Mouse (Mus musculus) gastrocnemius, postnatal 36 days (tissue): ENCODE results near the gene Ssh1. TPM values are rescaled to one million over a fixed set of nuclear protein-coding genes. Genes with fewer than 3 reads are reported as not detected.

Source experiments
- DNase-seq, 2 experiments: peaks; one replicate each; pipeline ENCODE4 v3.0.0; 2022
- intact Hi-C: fragments of 180-260 bp; cut with DNase I; formaldehyde crosslinking; loops from one replicate; pipeline ENCODE4 v1.15.1; 2025
- total RNA-seq, 2 experiments: library from RNA; stranded (reverse); gene quantifications; 2 replicates each; pipeline ENCODE4 v1.2.3; 2021

The Ssh1 gene
- total RNA-seq, 2 experiments from 2014 or later, result 5.1 to 7.5 TPM

GRCm38 (mm10) chr5:113907786-113908567 is 85.7 kb downstream of the Ssh1 start:
- DNase-seq, result peak; percentile 49 to 58
- intact Hi-C loops, result loop anchor here (5.0 kb wide), 2 partner anchors 36 to 51 kb away; no protein-coding TSS in a partner anchor

- DNase-seq, result no peak
- intact Hi-C loops, result loop anchor here (5.0 kb wide), 2 partner anchors 35 to 50 kb away; no protein-coding TSS in a partner anchor
Observed at GRCm38 (mm10) chr5:113906958-113907735, 86.5 kb downstream of the Ssh1 start.

GRCm38 (mm10) chr5:113904987-113905386 is 88.7 kb downstream of the Ssh1 start:
- intact Hi-C loops, result loop anchor here (5.0 kb wide), 2 partner anchors 33 to 48 kb away; no protein-coding TSS in a partner anchor
- DNase-seq, result no peak

GRCm38 (mm10) chr5:113902983-113903382 is 90.7 kb downstream of the Ssh1 start:
- no peak for DNase-seq
- intact Hi-C loops, result no loop called here

- intact Hi-C loops, result no loop called here
- DNase-seq, result no peak
Observed at GRCm38 (mm10) chr5:113902017-113902416, 91.7 kb downstream of the Ssh1 start.

DNA sequence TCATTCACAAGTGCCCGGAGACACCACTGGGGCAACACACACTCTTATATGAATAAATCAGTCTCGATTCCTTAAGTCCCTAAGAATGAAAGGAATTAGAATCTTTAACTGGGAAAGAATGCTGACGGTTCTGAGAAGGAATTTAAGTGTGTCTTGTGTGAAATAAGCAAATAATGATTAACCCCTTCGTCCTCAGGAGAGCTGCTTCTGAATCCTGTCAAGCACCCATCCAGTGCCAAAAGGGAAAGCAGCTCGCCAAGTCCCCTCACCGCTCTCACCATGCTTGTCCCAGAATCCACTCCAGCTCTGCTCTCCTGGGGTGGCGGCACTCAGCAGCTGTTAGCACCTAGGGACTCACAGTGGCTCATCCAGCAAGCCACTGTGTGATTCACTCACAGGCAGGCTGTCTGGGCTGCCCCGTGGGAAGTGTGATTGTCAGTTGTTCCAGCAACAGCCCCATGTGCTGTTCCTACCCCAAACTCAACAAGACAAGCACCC is 92.6 kb downstream of the Ssh1 start:
- no peak for DNase-seq
- intact Hi-C loops, result no loop called here

DNA sequence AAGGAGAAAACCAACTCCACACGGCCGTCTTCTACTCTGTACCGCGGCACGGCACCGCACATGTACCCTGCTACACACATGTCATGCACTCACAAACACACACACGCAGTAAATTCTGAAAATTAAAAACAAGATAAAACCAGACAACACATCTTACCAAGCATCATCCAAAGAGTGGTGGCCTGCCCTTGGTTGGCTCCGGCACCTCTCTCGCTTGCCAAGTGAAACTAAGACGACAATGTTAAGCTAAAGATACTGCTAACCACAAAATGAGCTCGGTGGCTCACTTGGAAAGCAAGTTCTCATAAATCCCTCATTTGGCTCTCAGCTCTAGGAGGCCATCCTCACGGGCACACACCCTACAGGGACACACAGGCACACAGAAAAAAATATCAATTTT is 94.2 kb downstream of the Ssh1 start:
- no peak for DNase-seq
- intact Hi-C loops, result no loop called here

DNA sequence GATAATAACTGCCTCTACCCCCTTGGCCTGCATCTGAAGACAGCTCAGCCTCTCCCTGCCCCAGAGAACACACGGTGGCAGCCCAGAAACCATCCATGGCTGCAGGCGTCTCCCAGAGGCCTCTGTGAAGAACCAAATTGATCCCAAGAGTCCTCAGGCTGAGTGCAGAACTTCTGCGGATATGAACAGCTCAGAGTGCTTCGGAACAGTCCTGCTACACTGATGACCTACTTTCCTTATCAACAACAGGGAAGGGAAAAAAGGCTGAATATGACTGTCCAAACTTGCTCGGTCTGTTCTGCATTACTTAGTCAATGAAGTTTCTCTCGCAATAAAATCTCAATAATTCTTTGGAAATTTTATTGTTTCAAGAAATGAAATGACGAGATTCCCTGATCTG is 101.7 kb downstream of the Ssh1 start:
- no peak for DNase-seq
- intact Hi-C loops, result no loop called here

- DNase-seq, result peak in 1 of 2 experiments; percentile 42
- intact Hi-C loops, result no loop called here
Observed at GRCm38 (mm10) chr5:113890874-113891273, 102.8 kb downstream of the Ssh1 start.

DNA sequence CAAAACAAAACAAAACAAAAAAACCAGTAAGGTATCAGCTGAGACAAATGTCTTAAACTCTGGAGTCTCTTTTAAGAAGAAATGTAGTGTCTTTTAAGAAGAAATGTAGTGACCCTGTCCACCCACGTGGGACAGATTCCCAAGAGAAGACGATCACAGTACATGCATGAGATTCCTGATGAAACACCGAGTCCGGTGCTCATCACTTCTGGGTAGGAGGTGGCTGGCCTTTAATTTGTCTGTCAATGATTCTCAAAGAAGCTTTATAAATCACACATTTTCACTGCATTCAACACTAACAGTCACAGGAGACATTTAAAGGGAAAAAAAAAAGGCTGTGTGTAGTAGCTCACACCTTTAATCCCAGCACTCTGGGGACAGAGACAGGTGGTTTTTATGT is 103.8 kb downstream of the Ssh1 start:
- no peak for DNase-seq
- intact Hi-C loops, result no loop called here

- intact Hi-C loops, result no loop called here
- DNase-seq, result no peak
Observed at GRCm38 (mm10) chr5:113889181-113889906, 104.3 kb downstream of the Ssh1 start.

DNA sequence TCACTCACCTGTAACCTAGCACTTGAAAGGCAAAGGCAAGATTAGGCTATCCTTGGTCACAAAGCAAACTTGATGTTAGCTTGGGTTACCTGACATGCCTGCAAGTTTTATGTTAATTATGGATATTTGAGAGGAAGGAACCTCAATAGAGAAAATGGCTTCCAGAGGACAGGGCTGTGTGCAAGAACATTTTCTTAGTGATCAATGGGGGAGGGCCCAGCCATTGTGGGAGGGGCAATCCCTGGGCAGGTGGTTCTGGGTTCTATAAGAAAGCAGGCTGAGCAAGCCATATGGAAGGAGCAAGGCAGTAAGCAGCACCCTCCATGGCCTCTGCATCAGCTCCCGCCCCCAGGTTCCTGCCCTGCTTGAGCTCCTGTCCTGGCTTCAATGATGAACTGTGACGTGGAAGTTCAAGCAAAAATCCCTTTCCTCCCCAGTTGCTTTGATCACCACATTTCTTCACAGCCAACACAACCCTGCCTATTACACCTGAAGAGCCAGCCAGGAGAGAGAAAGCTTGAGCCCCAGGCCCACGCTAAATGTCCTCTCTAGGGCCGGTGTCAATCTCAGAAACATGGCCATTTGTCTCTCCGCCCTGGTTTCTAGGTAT is 105.4 kb downstream of the Ssh1 start:
- intact Hi-C loops, result no loop called here
- no peak for DNase-seq

DNA sequence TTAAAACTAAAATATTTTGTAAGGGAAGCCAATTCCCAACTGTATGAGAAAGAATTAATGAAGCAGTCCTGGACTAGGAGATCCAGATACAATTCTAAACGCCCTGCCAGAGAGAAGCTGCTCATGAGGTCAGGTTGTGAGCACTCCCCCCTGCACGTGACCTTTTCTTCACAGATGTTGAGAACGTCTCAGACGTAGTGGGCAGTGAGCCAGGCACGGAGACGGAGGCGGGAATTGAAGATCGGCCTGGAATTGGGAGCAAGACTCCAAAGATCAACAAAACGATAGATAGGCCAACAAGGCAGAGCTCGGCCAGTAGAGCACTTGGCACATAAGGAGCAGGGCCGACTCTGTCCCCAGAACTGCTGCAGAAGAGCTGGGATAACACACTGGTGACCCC is 106.6 kb downstream of the Ssh1 start:
- peak; percentile 66 to 70 for DNase-seq
- intact Hi-C loops, result no loop called here

Other genes starting within 250 kb of the Ssh1 start
- 1 to 10 TPM; 7.3 to 8.0 TPM for gene Sart3, start 221.4 kb downstream of the Ssh1 start, total RNA-seq
- gene Iscu, start 221.1 kb downstream of the Ssh1 start, total RNA-seq, result 100 to 1,000 TPM; 137 to 139 TPM
- 1 to 10 TPM; 2.2 to 2.7 TPM for gene Tmem119, start 193.4 kb downstream of the Ssh1 start, total RNA-seq
- 1 to 10 TPM; 1.0 to 1.2 TPM for gene Selplg, start 161.2 kb downstream of the Ssh1 start, total RNA-seq
- 10 to 100 TPM; 10.6 to 14.4 TPM for gene Coro1c, start 85.1 kb downstream of the Ssh1 start, total RNA-seq
- not detected for gene Dao, start 9.8 kb upstream of the Ssh1 start, total RNA-seq
- gene Usp30, start 71.6 kb upstream of the Ssh1 start, total RNA-seq, result 1 to 10 TPM; 7.3 to 9.2 TPM
- gene Svop, start 97.7 kb upstream of the Ssh1 start, total RNA-seq, result not detected
- under 1 TPM; 0.59 to 0.69 TPM for gene Alkbh2, start 134.3 kb upstream of the Ssh1 start, total RNA-seq
- 10 to 100 TPM in 1 of 2 experiments, 1 to 10 TPM in 1; 9.7 to 13.2 TPM for gene Ung, start 136.5 kb upstream of the Ssh1 start, total RNA-seq
- gene Acacb, start 152.6 kb upstream of the Ssh1 start, total RNA-seq, result 100 to 1,000 TPM; 138 to 166 TPM